Mouse (Mus musculus): ENCODE data around the gene Tmem210. TPM values are rescaled to one million over a fixed set of nuclear protein-coding genes. Genes with fewer than 3 reads are reported as not detected.

Tmem210 gene
- total and polyA plus RNA-seq, 3 experiments = not detected

- peak; percentile 65 for DNase-seq (ENCODE audit: low read depth, low spot score)
- Histone ChIP-seq H3K9ac (ENCODE audit: control insufficient read depth, low read depth, low read length, poor library complexity, severe bottlenecking) (peak overlapping the region; percentile 36; the same call in 1 of the 2 replicates), H3K9me3 (replicated peaks; ENCODE audit: insufficient read depth, low read length) (no peaks in the 10 kb centered on the region), H3K4me1 (ENCODE audit: control insufficient read depth in 1 of 2, insufficient read depth in 2 of 2, low read length in 2 of 2) (peaks cover 2 to 16% of the 10 kb centered on the region in 2 experiments; a peak in 2 of 4 replicates), H3K27ac (ENCODE audit: control insufficient read depth, low read depth, low read length) (no peak overlapping the region), H3K36me3 (ENCODE audit: control insufficient read depth in 1 of 2, insufficient read depth in 2 of 2, low read length in 2 of 2) (peaks cover 0 to 10% of the 10 kb centered on the region in 2 experiments; a peak in 2 of 4 replicates), H3K27me3 (ENCODE audit: control insufficient read depth in 1 of 2, insufficient read depth in 2 of 2, low read length in 2 of 2) (no peaks in the 10 kb centered on the region), H3K79me2 (ENCODE audit: control insufficient read depth, insufficient read depth, low read length, poor library complexity) (peaks cover 34% of the 10 kb centered on the region), H3K4me3 (ENCODE audit: control insufficient read depth in 1 of 2, insufficient read depth in 1 of 2, low read depth in 2 of 2, low read length in 2 of 2) (0 out of 4 replicates have a peak overlapping the region, but pooled peaks of 1 of the 2 experiments have one; percentile 20)
- TF ChIP-seq ZC3H11A (IDR thresholded peaks at IDR 0.05; ENCODE audit: low read depth, low read length) (peak; percentile 80), CTCF (IDR thresholded peaks at IDR 0.05 in 2 of 3, conservative IDR thresholded peaks at IDR 0.05 in 1 of 3; ENCODE audit: control insufficient read depth in 1 of 3, insufficient read depth in 1 of 3, low read depth in 2 of 3, low read length in 3 of 3, poor library complexity in 1 of 3, severe bottlenecking in 1 of 3) (peak; percentile 59 to 78 (median 64)), RAD21 (IDR thresholded peaks at IDR 0.05; ENCODE audit: low read depth, low read length) (peak; percentile 81), SMC3 (IDR thresholded peaks at IDR 0.05; ENCODE audit: low read depth, low read length) (peak; percentile 73), MEF2A (IDR thresholded peaks at IDR 0.05; ENCODE audit: extremely low read depth, insufficient replicate concordance, low read depth, low read length, poor library complexity, severe bottlenecking) (no peak), SIN3A (IDR thresholded peaks at IDR 0.05; ENCODE audit: low read length) (peak; percentile 52; the same call in 1 of the 2 replicates), NELFE (IDR thresholded peaks at IDR 0.05; ENCODE audit: low read depth, low read length) (no peak), ETS1 (IDR thresholded peaks at IDR 0.05; ENCODE audit: low read depth, low read length) (no peak)
Measured at GRCm38 (mm10) chr2:25258887-25259286, 29.1 kb upstream of the Tmem210 start.

- no peaks in the 10 kb centered on the region for H3K27me3 ChIP-seq (ENCODE audit: control insufficient read depth in 1 of 2, insufficient read depth in 2 of 2, low read length in 2 of 2)
- TF ChIP-seq SMC3 (IDR thresholded peaks at IDR 0.05; ENCODE audit: low read depth, low read length) (no peak), TBP (IDR thresholded peaks at IDR 0.05; ENCODE audit: low read depth, low read length) (peak; percentile 50; the same call in 1 of the 2 replicates)
- H3K4me3 ChIP-seq (ENCODE audit: control insufficient read depth in 1 of 2, insufficient read depth in 1 of 2, low read depth in 2 of 2, low read length in 2 of 2) = peak overlapping the region; percentile 79 to 80
- no peak for DNase-seq (ENCODE audit: low read depth, low spot score)
- H3K9me3 ChIP-seq (replicated peaks; ENCODE audit: insufficient read depth, low read length) = no peaks in the 10 kb centered on the region
- peak overlapping the region; percentile 70 for H3K27ac ChIP-seq (ENCODE audit: control insufficient read depth, low read depth, low read length)
- H3K36me3 ChIP-seq (ENCODE audit: control insufficient read depth in 1 of 2, insufficient read depth in 2 of 2, low read length in 2 of 2) = peaks cover 0 to 24% of the 10 kb centered on the region in 2 experiments; a peak in 2 of 4 replicates
- peaks cover 43% of the 10 kb centered on the region for H3K79me2 ChIP-seq (ENCODE audit: control insufficient read depth, insufficient read depth, low read length, poor library complexity)
- H3K4me1 ChIP-seq (ENCODE audit: control insufficient read depth in 1 of 2, insufficient read depth in 2 of 2, low read length in 2 of 2) = peaks cover 4 to 35% of the 10 kb centered on the region in 2 experiments; a peak in 3 of 4 replicates
- H3K9ac ChIP-seq (ENCODE audit: control insufficient read depth, low read depth, low read length, poor library complexity, severe bottlenecking) = peak overlapping the region; percentile 86
Measured at GRCm38 (mm10) chr2:25261870-25262269, 26.1 kb upstream of the Tmem210 start.

GRCm38 (mm10) chr2:25262291-25262767, 25.6 kb upstream of the Tmem210 start, which contains the start of gene Tprn:
Gene Tprn, plus strand, starts transcription at chr2:25262618.
- Histone ChIP-seq H3K27me3 (ENCODE audit: control insufficient read depth in 1 of 2, insufficient read depth in 2 of 2, low read length in 2 of 2) (no peaks in the 10 kb centered on the region), H3K79me2 (ENCODE audit: control insufficient read depth, insufficient read depth, low read length, poor library complexity) (peaks cover 48% of the 10 kb centered on the region), H3K9ac (ENCODE audit: control insufficient read depth, low read depth, low read length, poor library complexity, severe bottlenecking) (peak within 1 kb of the TSS; percentile 93), H3K4me1 (ENCODE audit: control insufficient read depth in 1 of 2, insufficient read depth in 2 of 2, low read length in 2 of 2) (peaks cover 8 to 36% of the 10 kb centered on the region in 2 experiments; a peak in 3 of 4 replicates), H3K9me3 (replicated peaks; ENCODE audit: insufficient read depth, low read length) (no peaks in the 10 kb centered on the region), H3K36me3 (ENCODE audit: control insufficient read depth in 1 of 2, insufficient read depth in 2 of 2, low read length in 2 of 2) (peaks cover 0 to 25% of the 10 kb centered on the region in 2 experiments; a peak in 2 of 4 replicates), H3K4me3 (ENCODE audit: control insufficient read depth in 1 of 2, insufficient read depth in 1 of 2, low read depth in 2 of 2, low read length in 2 of 2) (peak within 1 kb of the TSS; percentile 90 to 95), H3K27ac (ENCODE audit: control insufficient read depth, low read depth, low read length) (peak within 1 kb of the TSS; percentile 70)
- DNase-seq (ENCODE audit: low read depth, low spot score) = peak; percentile 99
- peak; percentile 90 to 93 for TF ChIP-seq POLR2A (IDR thresholded peaks at IDR 0.05; ENCODE audit: control insufficient read depth in 1 of 2, insufficient read depth in 1 of 2, low read depth in 1 of 2, low read length in 2 of 2, poor library complexity in 1 of 2)
- no peak for TF ChIP-seq GABPA (IDR thresholded peaks at IDR 0.05; ENCODE audit: low read depth, low read length)
- peak; percentile 50; the same call in 1 of the 2 replicates for TF ChIP-seq GATA1 (IDR thresholded peaks at IDR 0.05; ENCODE audit: low read depth, low read length)
- peak; percentile 86 for TF ChIP-seq HCFC1 (IDR thresholded peaks at IDR 0.05; ENCODE audit: low read depth, low read length)
- TF ChIP-seq E2F4 (IDR thresholded peaks at IDR 0.05; ENCODE audit: borderline replicate concordance, low read depth, low read length) = no peak
- 0 out of 2 replicates have a peak, but pooled peaks have one; percentile 51 for TF ChIP-seq MYC (IDR thresholded peaks at IDR 0.05; ENCODE audit: low read depth, low read length)
- TF ChIP-seq NELFE (IDR thresholded peaks at IDR 0.05; ENCODE audit: low read depth, low read length) = peak; percentile 92
- peak; percentile 70 for TF ChIP-seq NRF1 (IDR thresholded peaks at IDR 0.05; ENCODE audit: insufficient read depth, low read depth, low read length, poor library complexity, severe bottlenecking)
- TF ChIP-seq MYB (IDR thresholded peaks at IDR 0.05; ENCODE audit: low read depth, low read length) = no peak
- peak; percentile 98 for TF ChIP-seq ELF1 (IDR thresholded peaks at IDR 0.05; ENCODE audit: low read depth, low read length)
- TF ChIP-seq ZMIZ1 (IDR thresholded peaks at IDR 0.05; ENCODE audit: low read depth, low read length) = peak; percentile 88
- no peak for TF ChIP-seq TAL1 (IDR thresholded peaks at IDR 0.05; ENCODE audit: low read length)
- TF ChIP-seq BHLHE40 (IDR thresholded peaks at IDR 0.05; ENCODE audit: borderline replicate concordance, low read depth, low read length) = no peak
- TF ChIP-seq CTCF (IDR thresholded peaks at IDR 0.05 in 2 of 3, conservative IDR thresholded peaks at IDR 0.05 in 1 of 3; ENCODE audit: control insufficient read depth in 1 of 3, insufficient read depth in 1 of 3, low read depth in 2 of 3, low read length in 3 of 3, poor library complexity in 1 of 3, severe bottlenecking in 1 of 3) = no peak
- no peak for TF ChIP-seq ZNF384 (IDR thresholded peaks at IDR 0.05; ENCODE audit: low read depth, low read length)
- peak; percentile 84 for TF ChIP-seq SIN3A (IDR thresholded peaks at IDR 0.05; ENCODE audit: low read length)
- no peak for TF ChIP-seq USF2 (IDR thresholded peaks at IDR 0.05; ENCODE audit: borderline replicate concordance in 1 of 2, insufficient read depth in 1 of 2, low read depth in 1 of 2, low read length in 2 of 2)

Data from MEL (cell line).